Mouse (Mus musculus) adipocyte (in vitro differentiated cells): ENCODE results near the gene Mcu.
A peak's percentile ranks its signal among the peaks of the same experiment; 100 is the strongest.

Experiments
- DNase-seq: peaks from one replicate; pipeline ENCODE4 v3.0.0-alpha.2; 2016; ENCODE audit warnings: low spot score

The Mcu gene

DNA sequence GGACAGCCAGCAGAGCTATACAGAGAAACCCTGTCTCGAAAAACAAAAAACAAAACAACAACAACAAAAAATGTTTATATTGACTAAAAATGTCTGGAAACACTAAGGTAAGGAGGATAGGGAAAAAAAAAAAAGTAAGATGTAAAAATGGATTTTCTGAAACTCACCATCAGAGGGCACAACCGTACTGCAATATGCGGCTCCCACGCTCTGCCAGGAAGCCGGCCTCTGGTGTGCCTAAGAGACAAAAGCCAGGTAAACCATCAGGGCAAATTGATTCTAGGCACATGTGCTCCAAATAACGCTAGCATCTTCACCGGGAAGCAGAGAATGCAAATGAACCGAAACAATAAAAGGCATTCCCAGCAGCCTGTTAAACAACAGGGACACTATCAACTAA lies 125.6 kb downstream of the Mcu start:
- peak; percentile 19 for DNase-seq

DNA sequence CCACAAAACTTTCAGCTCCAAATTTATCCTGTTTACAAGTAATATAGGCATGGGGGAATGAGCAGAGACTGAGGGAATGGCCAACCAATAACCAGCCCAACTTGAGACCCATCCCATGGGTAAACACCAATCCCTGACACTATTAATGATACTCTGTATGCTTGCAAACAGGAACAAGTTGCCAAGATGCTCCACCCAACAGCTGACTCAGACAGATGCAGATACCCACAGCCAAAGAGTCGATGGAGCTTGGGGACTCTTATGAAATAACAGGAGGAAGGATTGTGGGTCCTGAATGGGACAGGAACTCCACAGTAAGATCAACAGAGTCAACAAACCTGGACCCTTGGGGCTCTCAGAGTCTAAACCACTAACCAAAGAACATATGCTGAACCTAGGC lies 127.1 kb downstream of the Mcu start:
- no peak for DNase-seq

DNA sequence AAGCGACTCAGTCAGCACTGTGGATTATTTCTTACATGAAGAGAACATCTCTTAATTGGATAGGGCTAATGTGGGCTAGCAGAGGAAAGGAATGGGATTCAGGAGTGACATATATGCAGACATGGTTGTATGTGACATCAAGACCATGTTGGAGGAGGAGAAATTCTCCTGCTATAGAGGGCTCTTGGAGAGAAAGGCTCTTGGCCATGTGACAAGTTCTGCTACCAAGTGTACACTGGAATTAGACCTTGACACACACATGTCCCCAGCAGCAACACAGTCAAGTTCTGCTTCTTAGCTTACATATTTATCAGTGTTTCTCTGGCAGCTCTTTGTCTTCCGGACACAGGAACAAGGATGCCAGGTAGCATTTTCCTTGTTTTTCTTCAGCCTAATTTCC lies 129.1 kb downstream of the Mcu start:
- no peak for DNase-seq

DNA sequence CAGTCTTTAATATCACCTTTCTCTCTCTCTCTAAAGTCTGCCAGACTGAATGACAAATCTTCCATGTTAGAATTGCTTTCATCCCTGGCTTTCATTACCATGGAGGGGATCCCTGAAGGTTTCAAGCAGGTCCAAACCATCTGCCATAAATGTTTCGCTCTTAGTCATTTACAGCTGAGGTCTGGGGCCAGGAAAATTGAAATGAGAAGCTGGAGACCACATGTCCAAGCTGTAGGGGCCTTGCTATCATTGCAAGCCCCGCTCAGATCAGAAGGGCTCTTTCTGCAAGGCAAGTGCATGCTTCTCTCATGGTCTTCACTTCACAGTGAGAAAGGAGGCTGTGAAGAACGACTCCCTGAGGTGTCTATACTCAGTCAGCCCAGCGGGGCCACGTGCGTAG lies 132.2 kb downstream of the Mcu start:
- DNase-seq = no peak

DNA sequence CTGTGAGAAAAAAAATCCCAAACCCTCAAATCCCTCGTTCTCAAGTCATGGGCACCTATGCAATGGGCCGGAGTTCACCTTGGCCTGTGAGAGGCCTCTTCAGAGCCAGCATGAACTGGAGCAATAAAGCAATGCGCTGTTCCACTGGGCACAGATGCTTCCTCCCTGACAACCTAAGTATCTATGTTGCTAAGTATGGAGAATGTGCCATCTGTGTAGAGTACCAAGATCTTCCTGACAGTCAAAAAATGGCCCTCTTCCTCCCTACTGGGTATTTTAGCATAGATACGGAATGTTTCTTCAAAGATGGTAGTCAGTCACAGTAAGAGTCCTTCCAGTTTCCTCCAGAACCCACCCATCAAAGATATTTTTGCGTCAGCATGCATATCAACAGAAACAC lies 135.1 kb downstream of the Mcu start:
- no peak for DNase-seq

DNA sequence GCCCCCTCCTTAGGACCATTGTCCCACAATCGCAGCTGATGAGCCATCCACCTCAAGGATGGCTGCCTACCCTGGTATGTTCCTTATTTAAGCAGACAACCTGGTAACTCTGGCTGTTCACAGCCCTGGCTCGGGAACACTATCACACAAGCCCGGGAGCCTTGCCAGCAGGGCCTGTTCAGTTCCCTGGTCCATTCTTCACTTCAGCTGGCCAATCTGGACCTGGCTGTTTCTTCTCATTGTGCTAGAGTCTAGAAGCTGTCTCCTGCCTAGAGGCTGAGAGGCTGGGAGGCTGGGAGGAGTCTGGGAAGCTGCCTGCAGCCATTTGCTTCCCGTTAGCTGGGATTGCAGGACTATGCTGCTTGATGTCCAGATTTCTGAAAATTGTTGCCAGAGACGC lies 146.0 kb downstream of the Mcu start:
- peak; percentile 17 for DNase-seq

DNA sequence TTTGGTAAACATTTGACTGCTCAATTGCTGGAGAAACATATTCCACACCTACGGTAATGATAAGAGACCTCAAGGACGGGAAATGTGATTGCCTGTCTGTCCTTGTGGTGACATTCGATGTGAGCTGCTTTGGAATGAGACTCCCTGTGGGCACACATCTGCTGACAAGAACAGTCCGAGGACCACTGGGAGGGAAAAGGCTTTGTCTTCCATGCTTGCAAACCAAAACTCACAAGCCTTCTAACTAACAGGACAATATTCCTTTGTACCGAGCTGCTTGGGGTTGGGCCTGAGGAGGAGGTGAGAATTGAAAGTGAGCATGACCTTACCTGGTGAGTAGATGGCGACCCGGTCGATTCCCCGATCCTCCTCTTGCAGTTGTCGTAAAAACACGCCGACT lies 149.2 kb downstream of the Mcu start:
- DNase-seq = no peak

DNA sequence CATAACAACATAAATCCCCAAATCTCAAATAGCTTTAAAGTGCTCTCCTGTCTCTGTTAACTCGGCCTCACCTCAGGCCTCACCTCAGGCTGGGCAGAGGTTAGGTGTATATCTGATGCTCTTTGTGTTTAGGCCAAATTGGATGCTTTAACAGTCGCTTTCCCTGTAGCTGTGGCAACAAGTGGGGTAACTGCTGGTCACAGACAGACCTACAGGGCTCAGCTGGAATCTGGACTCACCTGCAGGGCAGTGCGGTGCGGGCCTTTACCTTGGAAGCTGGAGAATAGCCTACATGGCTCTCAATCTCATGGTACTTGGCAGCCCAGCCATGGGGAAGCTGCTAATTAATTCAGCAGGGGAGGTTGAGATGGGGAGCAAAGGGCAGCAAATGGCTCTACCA lies 149.9 kb downstream of the Mcu start:
- DNase-seq = no peak

DNA sequence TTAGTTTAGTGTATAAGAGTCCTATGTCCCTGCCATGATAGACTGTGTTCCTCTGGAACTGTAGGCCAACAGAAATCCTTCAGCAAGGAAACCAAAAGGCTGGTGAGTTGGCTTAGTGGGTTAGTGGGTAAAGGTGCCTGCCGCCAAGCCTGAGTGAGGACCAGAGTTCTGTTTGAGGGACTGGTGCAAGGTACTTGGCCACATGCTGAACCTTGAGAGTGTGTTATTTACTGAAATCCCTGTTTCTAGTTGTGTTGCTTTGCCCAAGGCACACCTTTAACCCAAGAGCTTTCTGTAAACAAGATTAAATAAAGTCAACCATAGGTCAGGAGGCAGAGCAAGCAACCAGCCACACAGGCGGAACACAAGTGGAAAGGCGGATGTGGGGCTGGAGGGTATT lies 150.9 kb downstream of the Mcu start:
- no peak for DNase-seq

DNA sequence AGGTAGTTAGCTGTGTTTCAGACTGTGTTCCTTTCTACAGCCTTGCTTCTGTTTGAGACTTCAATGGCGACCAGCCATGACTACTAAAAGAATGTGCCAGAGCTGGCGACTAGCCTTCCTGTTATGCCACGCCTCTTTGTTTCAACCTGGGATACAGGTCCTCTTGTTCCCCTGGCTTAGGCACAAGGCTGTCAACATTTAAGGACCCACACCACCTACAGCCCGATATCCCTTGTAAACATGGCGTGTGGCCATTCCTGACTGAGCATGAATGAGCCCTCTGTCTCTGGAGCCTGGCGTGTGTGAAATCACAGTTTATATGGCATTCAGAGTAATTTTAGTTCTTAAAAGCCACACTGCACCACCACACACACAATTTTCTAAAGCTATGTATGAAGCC lies 154.2 kb downstream of the Mcu start:
- no peak for DNase-seq

DNA sequence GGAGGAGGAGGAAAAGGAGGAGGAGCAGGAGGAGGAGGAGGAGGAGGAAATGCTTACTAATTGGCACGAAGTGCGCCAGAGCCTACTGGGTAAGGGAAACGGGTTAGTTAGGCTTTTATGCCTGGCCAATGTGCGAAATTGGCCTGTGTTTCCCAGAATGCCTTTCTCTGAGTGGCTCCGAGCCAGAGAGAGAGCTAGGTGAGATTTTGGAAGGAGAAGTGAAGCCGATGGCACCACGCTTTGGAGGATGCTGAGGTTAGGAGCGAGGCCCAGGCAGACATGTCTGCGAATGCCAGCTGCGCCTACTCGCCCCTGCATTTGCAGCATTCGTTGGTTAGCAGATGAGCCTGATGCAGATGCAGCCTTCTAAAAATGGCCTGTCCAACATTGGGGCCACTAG lies 156.7 kb downstream of the Mcu start:
- no peak for DNase-seq

DNA sequence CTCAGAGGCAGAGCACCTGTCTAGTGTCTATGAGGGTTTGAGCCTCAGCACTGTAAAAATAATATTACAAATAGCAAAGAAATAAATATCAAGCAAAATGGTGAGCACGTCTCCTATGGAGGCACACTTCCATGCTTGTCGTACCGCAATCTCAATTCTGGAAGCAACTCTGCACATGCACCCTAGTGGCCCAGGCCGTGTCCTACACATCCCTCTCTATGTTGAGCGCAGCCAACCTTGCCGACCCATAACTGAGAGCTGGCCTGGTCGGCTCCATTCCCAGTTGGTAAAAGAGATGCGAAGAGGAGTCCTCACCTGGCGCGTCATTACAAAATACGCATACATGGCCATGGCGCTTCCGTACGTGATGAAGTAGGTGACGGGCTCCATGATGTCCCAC lies 161.9 kb downstream of the Mcu start:
- DNase-seq = no peak

DNA sequence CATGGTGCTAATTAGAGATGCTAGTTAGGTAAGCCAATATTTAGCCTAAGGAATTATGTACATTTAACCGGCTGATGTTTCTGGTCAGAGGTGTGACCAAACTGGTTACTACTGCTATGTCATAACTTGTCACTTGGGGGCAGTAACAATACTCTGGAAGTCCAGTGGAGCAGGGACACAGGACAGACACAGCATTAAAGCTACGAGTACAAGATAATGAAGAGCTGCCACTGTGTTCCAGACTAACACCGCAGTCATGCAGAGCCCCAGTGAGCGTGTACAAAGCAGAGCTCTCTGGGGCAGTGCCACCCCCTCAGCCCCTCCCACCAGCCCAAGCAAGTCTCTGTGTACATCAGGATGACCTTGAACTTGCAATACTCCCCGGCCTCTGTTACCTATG lies 164.7 kb downstream of the Mcu start:
- peak; percentile 48 for DNase-seq

DNA sequence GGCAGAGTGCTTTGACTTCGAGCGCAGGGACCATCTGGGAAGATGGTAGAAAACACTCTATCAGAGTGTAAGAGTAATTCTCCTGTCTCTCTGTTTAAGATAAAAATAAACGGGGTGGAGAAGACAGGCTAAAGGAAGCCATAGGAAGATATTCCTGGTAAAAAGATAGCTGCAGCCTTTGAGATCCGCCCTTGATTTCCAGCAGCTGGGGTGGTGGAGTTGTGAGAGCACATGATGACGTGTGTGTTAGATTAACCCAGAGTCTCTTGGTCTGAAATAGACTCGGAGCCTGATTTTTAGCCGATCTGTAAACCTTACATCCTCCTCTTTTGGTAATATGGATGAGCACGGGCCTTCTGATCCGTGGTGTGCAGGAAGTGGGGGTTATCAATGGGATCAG lies 168.9 kb downstream of the Mcu start:
- DNase-seq = no peak

DNA sequence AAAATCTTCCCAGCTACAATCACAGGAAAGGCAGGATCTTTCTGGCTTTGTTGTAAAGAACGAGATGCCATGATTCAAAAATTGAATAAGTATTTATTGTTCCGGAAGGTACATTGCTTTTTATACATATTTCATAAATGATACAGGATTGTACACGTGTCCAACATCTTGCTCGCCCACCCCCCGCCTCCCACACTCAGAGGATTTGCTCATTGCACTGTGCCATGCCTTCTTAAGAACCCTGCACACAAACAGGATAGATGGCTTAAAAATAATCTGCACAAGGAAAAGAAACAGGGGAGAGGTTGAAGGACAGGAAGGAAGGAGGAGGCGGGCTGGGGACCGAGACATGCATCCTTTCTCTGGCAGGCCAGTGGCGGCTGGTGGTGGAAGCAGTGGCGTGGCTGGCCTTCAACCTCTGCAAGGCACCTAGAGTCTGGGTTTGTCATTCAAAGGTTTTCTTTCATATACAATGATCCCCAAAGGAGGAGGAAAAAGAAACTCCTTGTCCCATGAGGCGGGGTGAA lies 169.5 kb downstream of the Mcu start:
- DNase-seq = no peak

DNA sequence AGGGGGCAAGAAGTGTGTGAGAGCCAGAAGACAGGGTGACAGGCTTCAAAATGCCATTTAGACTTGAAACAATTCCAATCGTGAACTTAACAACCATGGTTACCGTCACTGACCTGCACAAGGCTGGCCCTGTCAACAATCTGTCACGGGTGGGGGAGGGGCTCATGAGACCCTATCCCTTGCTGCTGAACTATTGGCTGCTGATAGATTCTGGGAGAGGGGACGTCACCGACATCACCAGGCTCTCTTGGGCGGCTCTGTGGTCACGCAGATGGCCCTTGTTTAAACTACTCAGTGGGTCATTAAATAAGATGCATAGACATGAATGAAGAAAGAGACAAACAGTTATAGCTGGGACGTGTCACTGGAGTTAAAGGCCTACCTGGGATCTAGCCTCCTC lies 171.9 kb downstream of the Mcu start:
- no peak for DNase-seq

DNA sequence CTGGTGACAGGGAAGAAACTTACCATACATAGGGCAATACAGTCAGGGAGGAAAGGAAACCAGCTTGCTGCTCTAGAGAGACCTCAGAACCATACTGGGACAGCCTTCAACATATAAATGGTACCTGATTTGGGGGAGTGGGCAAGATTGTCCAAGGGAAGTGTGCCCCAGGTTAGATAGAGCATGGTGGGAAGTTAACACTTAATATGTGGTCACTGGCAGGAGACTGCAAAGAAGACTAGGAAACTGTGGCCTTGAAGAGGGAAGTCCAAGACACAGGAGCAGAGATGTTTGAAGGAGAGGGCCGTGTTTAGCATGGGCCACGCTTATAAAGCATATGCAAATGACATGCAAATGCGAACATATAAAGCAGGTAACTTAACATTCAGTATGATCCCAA lies 172.4 kb downstream of the Mcu start:
- DNase-seq = no peak

DNA sequence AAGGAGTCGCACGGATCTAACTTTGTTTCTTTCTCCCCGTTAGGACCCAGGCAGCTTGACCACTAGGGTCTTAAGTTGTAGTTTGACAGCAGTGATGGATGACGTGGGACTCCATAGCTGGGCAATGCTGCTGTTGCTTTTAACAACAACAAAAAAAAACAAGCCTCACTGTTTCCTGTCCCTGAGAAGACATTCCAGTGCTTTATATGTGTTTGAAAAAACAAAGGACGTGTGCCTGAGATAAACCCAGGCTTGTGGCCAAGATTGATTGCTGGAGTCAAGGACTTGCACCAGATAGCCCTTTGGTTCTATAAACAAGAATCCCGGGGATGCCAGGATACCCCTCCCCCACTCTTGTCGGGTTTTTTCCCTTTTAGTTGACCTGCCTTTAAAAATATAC lies 173.3 kb downstream of the Mcu start:
- DNase-seq = no peak

DNA sequence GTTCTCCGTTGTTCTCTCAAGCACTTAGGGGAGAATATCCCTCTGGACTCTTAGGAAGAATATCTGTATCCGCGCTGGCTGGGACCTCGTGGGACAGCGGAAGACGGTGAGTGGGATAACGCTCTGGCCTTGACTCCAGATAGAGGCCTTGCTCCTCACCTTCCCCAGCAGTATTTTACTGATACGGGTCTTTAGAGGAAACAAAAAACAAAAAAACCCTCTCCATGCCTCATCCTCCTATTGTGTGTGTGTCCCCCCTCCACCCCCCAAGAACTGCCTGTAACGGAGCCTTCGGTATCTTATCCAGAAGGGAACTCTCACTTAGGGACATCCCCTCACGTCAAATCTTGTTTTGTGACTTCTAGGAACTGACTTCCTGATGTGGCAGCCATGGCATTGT lies 174.8 kb downstream of the Mcu start, which contains the start of gene Oit3:
Gene Oit3, minus strand, starts transcription at position 44 of the 400 bp plus-strand sequence.
- DNase-seq = no peak

DNA sequence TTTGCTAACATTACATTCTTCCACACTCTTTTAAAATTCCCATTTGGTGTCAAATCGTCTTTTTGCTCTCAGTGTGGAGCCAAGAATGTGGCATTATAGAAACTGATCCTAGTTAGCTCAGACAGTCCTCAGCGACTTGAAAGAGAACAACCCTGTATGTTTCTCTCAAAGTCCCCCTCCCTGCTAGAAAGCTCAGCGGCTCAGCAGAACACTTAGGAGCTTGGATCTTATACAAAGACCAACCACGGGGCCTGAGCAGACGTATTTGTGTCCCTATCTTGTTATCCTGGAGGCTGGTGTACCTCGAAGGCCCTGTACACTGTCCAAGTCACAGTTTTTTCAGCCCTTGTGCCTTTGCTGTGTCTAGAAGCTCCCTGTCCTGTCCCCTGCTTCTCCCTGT lies 176.3 kb downstream of the Mcu start:
- DNase-seq = no peak

DNA sequence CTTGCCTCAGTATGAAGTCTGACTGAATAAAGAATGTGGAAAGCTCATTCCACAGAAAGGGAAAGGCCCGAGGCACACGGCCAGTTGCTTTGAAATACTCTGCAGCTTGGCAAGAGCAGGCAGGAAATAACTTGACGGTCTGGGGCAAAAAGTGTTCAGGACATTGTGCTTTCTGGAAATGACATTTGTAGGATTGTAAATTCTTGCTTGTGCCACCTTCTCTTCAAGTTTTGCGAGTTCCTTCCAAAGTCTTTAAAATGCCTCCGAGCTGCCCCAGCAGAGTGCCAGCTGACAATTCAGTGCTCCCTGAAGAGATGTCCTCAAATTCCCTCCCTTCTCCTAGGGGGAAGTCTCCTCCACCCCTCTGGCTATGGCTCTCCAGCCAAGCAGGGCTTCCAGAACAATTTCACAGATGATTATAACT lies 177.0 kb downstream of the Mcu start:
- DNase-seq = peak; percentile 78

DNA sequence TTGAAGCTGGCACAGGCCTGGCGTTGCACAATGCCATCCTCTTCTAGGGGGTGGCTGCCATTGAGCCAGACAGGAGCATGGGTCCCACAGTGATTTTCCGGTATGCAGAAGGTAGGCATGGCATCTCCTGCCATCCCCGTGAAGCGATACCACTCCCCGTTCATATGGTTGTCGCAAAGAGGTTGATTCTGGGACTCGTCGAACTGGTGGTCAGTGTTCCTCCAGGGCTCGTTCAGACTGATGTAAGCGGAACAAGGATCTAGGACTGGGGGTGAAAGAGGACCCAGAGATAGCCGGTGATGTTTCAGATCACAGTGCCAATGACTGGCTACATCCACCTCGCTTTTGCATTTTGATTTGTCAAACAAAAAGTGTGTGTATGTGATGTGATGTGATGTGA lies 177.8 kb downstream of the Mcu start:
- DNase-seq = no peak

DNA sequence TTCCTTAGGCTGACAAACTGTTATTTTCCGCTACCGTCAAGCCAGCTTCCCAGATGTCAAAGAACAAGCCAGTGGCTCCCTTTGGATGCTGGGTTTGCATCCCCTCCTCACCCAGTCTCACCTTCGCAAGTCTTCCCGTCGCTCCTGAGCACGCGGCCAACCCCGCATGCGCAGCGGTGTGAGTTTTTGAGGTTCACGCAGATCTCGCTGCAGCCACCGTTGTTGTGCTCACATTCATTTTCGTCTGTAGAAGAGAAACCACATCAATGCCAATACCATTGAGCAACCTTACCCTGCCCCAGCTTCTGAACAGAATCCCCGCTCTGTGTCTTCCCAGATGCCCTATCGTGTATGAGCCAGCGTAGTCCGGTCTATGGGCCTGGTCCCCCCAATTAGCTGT lies 180.7 kb downstream of the Mcu start:
- no peak for DNase-seq

DNA sequence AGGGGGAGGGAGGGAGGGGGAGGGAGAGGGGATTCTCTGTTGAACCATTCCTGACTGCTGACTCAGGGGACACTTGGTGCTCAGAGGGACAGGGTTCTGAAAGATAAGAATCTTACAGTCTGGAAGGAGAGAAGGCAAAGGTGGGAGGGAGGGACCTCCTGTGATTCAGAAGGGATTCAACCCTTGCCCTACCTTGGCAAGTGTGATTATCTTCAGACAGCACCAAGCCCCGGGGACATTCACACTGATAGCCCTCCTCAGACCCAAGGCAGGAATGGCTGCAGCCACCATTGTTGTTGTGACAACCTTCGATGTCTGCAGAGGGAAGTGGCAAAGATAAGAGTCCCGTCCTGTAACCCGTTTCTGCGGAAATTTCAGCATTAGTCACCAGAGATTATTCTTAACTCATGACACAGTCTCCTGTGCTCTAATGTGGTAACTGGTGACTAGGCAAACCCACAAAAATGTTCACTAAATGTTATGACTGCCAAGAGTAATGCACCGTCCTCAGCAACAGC lies 185.7 kb downstream of the Mcu start:
- peak; percentile 72 for DNase-seq
